Mouse (Mus musculus): ENCODE data around the gene Ugcg.

GRCm38 (mm10) chr4:59188802-59189545 is at the start of gene Ugcg:
- TF ChIP-seq CTCF (IDR thresholded peaks at IDR 0.05; ENCODE audit: low read depth, low read length) (no peak), POLR2A (IDR thresholded peaks at IDR 0.05; ENCODE audit: borderline replicate concordance, low read depth, low read length) (no peak)
